Mouse (Mus musculus) myocyte (in vitro differentiated cells): ENCODE results near the gene Mamdc2. TPM values are rescaled to one million over a fixed set of nuclear protein-coding genes. Genes with fewer than 3 reads are reported as not detected.

Experiments used
- H3K27me3 ChIP-seq: one replicate; pipeline ENCODE4 v1.6.1; 2011; ENCODE audit not compliant: control insufficient read depth, insufficient read depth, insufficient read length
- H3K36me3 ChIP-seq: one replicate; pipeline ENCODE4 v1.6.1; 2011; ENCODE audit not compliant: control insufficient read depth, insufficient read depth
- H3K4me2 ChIP-seq: one replicate; pipeline ENCODE4 v1.6.1; 2011; ENCODE audit warnings: low read depth, control low read depth
- H3K4me3 ChIP-seq: one replicate; pipeline ENCODE4 v1.5.1; 2011; ENCODE audit warnings: mild to moderate bottlenecking, control low read depth, moderate library complexity
- H3K79me2 ChIP-seq: one replicate; pipeline ENCODE4 v1.6.1; 2011; ENCODE audit not compliant: control insufficient read depth, insufficient read depth
- H3ac ChIP-seq: one replicate; pipeline ENCODE4 v1.6.1; 2011; ENCODE audit not compliant: control insufficient read depth, insufficient read length
- CEBPB ChIP-seq: IDR thresholded peaks from 2 replicates; pipeline ENCODE4 v1.6.1; 2011; ENCODE audit warnings: mild to moderate bottlenecking, moderate library complexity; ENCODE audit not compliant: poor library complexity, insufficient read depth, severe bottlenecking
- E2F4 ChIP-seq: IDR thresholded peaks from one replicate; pipeline ENCODE4 v1.6.1; 2011; ENCODE audit warnings: mild to moderate bottlenecking, control low read depth, moderate library complexity; ENCODE audit not compliant: insufficient read depth
- MAX ChIP-seq: IDR thresholded peaks from one replicate; pipeline ENCODE4 v1.6.1; 2011; ENCODE audit warnings: low read depth, mild to moderate bottlenecking, control low read depth
- MYOD1 ChIP-seq, 3 experiments: IDR thresholded peaks; one replicate each; pipeline ENCODE4 v1.6.1; 2011; ENCODE audit warnings: control low read depth in 2 of 3, low read depth in 2 of 3, mild to moderate bottlenecking in 2 of 3, moderate library complexity in 1 of 3; ENCODE audit not compliant: insufficient read length in 2 of 3, control insufficient read depth in 1 of 3
- MYOG ChIP-seq, 3 experiments: IDR thresholded peaks; one replicate each; pipeline ENCODE4 v1.6.1; 2011; ENCODE audit warnings: control low read depth in 2 of 3, low read depth in 2 of 3, mild to moderate bottlenecking in 2 of 3; ENCODE audit not compliant: insufficient read length in 2 of 3, control insufficient read depth in 1 of 3, insufficient read depth in 1 of 3
- POLR2A ChIP-seq: IDR thresholded peaks from one replicate; pipeline ENCODE4 v1.6.1; 2011; ENCODE audit warnings: low read depth, mild to moderate bottlenecking, control low read depth, moderate library complexity; ENCODE audit not compliant: insufficient read length
- POLR2AphosphoS2 ChIP-seq: IDR thresholded peaks from one replicate; pipeline ENCODE4 v1.6.1; 2011; ENCODE audit warnings: low read depth, control low read depth; ENCODE audit not compliant: insufficient read length
- REST ChIP-seq: IDR thresholded peaks from one replicate; pipeline ENCODE4 v1.6.1; 2011; ENCODE audit warnings: mild to moderate bottlenecking, control low read depth, moderate library complexity; ENCODE audit not compliant: insufficient read depth, insufficient read length
- SRF ChIP-seq: IDR thresholded peaks from one replicate; pipeline ENCODE4 v1.6.1; 2011; ENCODE audit warnings: low read depth; ENCODE audit not compliant: control insufficient read depth, insufficient read length
- TCF12 ChIP-seq: IDR thresholded peaks from one replicate; pipeline ENCODE4 v1.6.1; 2011; ENCODE audit warnings: mild to moderate bottlenecking, control low read depth; ENCODE audit not compliant: poor library complexity, insufficient read depth, severe bottlenecking
- TCF3 ChIP-seq: IDR thresholded peaks from one replicate; pipeline ENCODE4 v1.6.1; 2011; ENCODE audit warnings: low read depth, control low read depth; ENCODE audit not compliant: insufficient read length
- USF1 ChIP-seq: IDR thresholded peaks from one replicate; pipeline ENCODE4 v1.6.1; 2011; ENCODE audit warnings: low read depth, mild to moderate bottlenecking, control low read depth, moderate library complexity
- polyA plus RNA-seq: library from polyadenylated mRNA; unstranded; fragments of >200 nt; fragmentation: generic; extraction: Trizol; gene quantifications from one replicate; pipeline ENCODE4 v1.2.1, GENCODE M21; 2012; ENCODE audit warnings: missing spikeins

Gene Mamdc2
- polyA plus RNA-seq, 1 experiment, result 13.4 TPM

DNA sequence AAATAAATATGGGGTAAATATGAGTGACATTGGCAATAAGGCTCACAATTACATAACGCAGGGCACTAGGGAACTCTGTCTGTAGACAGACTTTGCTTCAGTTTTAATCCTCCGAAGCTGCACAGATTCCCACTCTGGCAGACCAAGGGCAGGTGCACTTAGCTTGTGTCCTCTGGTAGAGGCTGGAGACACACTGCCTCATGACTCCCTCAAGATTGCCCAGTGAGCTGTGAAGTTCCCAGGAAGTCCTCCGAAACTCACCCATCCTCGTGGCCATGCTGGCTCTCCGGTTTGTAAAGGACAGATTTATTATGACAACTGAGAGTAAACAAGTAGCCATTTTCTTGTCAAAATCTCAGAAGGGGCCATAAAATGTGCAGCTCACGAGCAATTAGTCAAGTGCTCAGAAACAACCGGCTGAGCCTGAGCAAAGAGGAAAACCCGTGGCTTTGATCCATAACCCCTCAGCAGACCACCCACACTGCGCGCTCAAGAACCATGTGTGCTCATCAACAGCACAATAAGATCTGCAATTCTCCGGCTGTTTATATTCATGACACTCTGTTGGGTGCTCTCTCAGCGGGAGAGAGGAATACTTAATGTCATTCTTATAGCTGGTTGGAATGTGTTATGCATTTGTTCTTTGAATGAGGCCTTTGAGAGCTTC lies 46.6 kb downstream of the Mamdc2 start:
- TF ChIP-seq REST (no peak), MYOG (IDR thresholded peaks at IDR 0.05; ENCODE audit: control insufficient read depth in 1 of 3, insufficient read depth in 1 of 3, insufficient read length in 2 of 3, low read depth in 2 of 3) (no peak), MYOD1 (IDR thresholded peaks at IDR 0.05; ENCODE audit: control insufficient read depth in 1 of 3, insufficient read length in 2 of 3, low read depth in 2 of 3) (no peak), TCF12 (no peak), POLR2AphosphoS2 (no peak), USF1 (no peak), POLR2A (no peak), TCF3 (no peak), E2F4 (no peak), CEBPB (no peak), MAX (no peak), SRF (no peak)
- Histone ChIP-seq H3K36me3 (no peaks in the 10 kb centered on the region), H3K27me3 (no peaks in the 10 kb centered on the region), H3K4me3 (no peak overlapping the region), H3K4me2 (no peak overlapping the region), H3K79me2 (no peaks in the 10 kb centered on the region), H3ac (no peak overlapping the region)

DNA sequence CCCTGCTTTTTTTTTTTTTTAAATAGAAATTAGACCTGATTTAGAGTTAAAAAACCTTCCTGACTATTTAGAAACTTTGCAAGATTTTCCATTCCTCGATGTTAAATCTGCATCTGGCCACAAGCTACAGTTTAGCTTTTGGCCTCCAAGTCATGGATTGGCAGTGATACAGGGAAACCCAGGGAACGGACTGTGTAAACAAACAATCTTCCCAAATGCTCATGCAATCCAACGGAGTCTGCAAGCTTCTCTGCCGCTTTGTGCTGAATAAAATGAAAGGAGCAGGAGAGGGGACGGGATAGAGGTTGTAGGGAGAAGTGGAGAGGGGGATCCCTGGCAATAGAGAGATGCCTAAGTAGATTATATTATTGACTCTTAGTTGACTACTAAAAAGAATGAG lies 47.8 kb downstream of the Mamdc2 start:
- Histone ChIP-seq H3K4me2 (no peak overlapping the region), H3K27me3 (no peaks in the 10 kb centered on the region), H3K36me3 (no peaks in the 10 kb centered on the region), H3K79me2 (no peaks in the 10 kb centered on the region), H3ac (no peak overlapping the region), H3K4me3 (no peak overlapping the region)
- TF ChIP-seq CEBPB, result no peak
- TF ChIP-seq USF1, result no peak
- no peak for TF ChIP-seq MYOG (IDR thresholded peaks at IDR 0.05; ENCODE audit: control insufficient read depth in 1 of 3, insufficient read depth in 1 of 3, insufficient read length in 2 of 3, low read depth in 2 of 3)
- no peak for TF ChIP-seq TCF12
- no peak for TF ChIP-seq E2F4
- TF ChIP-seq MYOD1 (IDR thresholded peaks at IDR 0.05; ENCODE audit: control insufficient read depth in 1 of 3, insufficient read length in 2 of 3, low read depth in 2 of 3), result no peak
- TF ChIP-seq POLR2A, result no peak
- no peak for TF ChIP-seq REST
- TF ChIP-seq MAX, result no peak
- no peak for TF ChIP-seq POLR2AphosphoS2
- no peak for TF ChIP-seq TCF3
- TF ChIP-seq SRF, result no peak

GRCm38 (mm10) chr19:23395956-23396355 lies 52.3 kb downstream of the Mamdc2 start:
- no peaks in the 10 kb centered on the region for H3K79me2 ChIP-seq
- TF ChIP-seq MAX (peak; percentile 72), POLR2A (no peak), REST (peak; percentile 50), SRF (no peak)
- H3K4me3 ChIP-seq, result no peak overlapping the region
- H3K27me3 ChIP-seq, result no peaks in the 10 kb centered on the region
- H3K4me2 ChIP-seq, result no peak overlapping the region
- no peaks in the 10 kb centered on the region for H3K36me3 ChIP-seq
- no peak overlapping the region for H3ac ChIP-seq

DNA sequence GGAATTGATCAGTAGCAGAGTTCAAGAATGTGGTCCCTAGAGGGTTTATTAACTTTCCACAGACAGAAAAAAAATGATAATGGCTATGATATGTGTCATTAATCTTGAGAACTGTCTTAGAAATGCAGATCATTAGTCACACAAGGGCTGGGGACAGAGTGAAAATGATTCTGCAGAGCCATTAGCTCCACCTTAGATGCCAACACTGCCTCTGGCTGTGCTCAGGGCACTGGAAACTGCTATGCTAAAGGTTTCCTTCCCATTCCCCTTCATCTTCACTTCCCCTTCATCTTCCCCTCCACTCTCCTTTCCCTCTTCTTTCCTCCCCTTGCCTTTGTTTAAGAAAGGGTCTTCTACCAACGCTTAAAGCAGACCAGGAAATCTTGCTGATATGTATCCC lies 53.6 kb downstream of the Mamdc2 start:
- no peak overlapping the region for H3ac ChIP-seq
- no peaks in the 10 kb centered on the region for H3K79me2 ChIP-seq
- no peaks in the 10 kb centered on the region for H3K36me3 ChIP-seq
- H3K27me3 ChIP-seq, result no peaks in the 10 kb centered on the region
- no peak overlapping the region for H3K4me3 ChIP-seq
- no peak overlapping the region for H3K4me2 ChIP-seq
- no peak for TF ChIP-seq MAX
- no peak for TF ChIP-seq TCF12
- no peak for TF ChIP-seq POLR2A
- no peak for TF ChIP-seq E2F4
- TF ChIP-seq POLR2AphosphoS2, result no peak
- no peak for TF ChIP-seq USF1
- no peak for TF ChIP-seq SRF
- TF ChIP-seq REST, result no peak
- no peak for TF ChIP-seq MYOG (IDR thresholded peaks at IDR 0.05; ENCODE audit: control insufficient read depth in 1 of 3, insufficient read depth in 1 of 3, insufficient read length in 2 of 3, low read depth in 2 of 3)
- no peak for TF ChIP-seq TCF3
- TF ChIP-seq CEBPB, result no peak
- TF ChIP-seq MYOD1 (IDR thresholded peaks at IDR 0.05; ENCODE audit: control insufficient read depth in 1 of 3, insufficient read length in 2 of 3, low read depth in 2 of 3), result no peak

- H3ac ChIP-seq, result no peak overlapping the region
- H3K79me2 ChIP-seq, result no peaks in the 10 kb centered on the region
- TF ChIP-seq MYOD1 (IDR thresholded peaks at IDR 0.05; ENCODE audit: control insufficient read depth in 1 of 3, insufficient read length in 2 of 3, low read depth in 2 of 3) (no peak), SRF (no peak), E2F4 (no peak), TCF12 (no peak), CEBPB (no peak), MYOG (IDR thresholded peaks at IDR 0.05; ENCODE audit: control insufficient read depth in 1 of 3, insufficient read depth in 1 of 3, insufficient read length in 2 of 3, low read depth in 2 of 3) (no peak), TCF3 (no peak), POLR2A (no peak), USF1 (no peak), POLR2AphosphoS2 (no peak), MAX (no peak), REST (no peak)
- peak overlapping the region; percentile 66 for H3K4me2 ChIP-seq
- no peaks in the 10 kb centered on the region for H3K36me3 ChIP-seq
- H3K27me3 ChIP-seq, result no peaks in the 10 kb centered on the region
- no peak overlapping the region for H3K4me3 ChIP-seq
These were observed 59.4 kb downstream of the Mamdc2 start for GRCm38 (mm10) chr19:23388862-23389272.
